Mouse (Mus musculus) heart, embryonic 15.5 days (tissue): ENCODE measurements around the gene Bglap. TPM values are rescaled to one million over a fixed set of nuclear protein-coding genes. Genes with fewer than 3 reads are reported as not detected.

Experiments
- ATAC-seq: fragments of 200-750 bp; cut with Nextera tagmentation; replicated peaks from 2 replicates; pipeline ENCODE4 v1.8.0; 2017; ENCODE audit warnings: low read depth, moderate TSS enrichment; ENCODE audit not compliant: insufficient number of reproducible peaks, insufficient read depth, low FRiP score
- H3K27ac ChIP-seq: fragments of 300-500 bp; sonication (generic); 2 replicates; pipeline ENCODE4 v1.5.1; 2015; ENCODE audit warnings: mild to moderate bottlenecking, inconsistent platforms
- H3K27me3 ChIP-seq: fragments of 300-500 bp; sonication (generic); 2 replicates; pipeline ENCODE4 v1.6.1; 2015; ENCODE audit warnings: inconsistent platforms
- H3K36me3 ChIP-seq: fragments of 300-500 bp; sonication (generic); 2 replicates; pipeline ENCODE4 v1.6.1; 2015; ENCODE audit warnings: mild to moderate bottlenecking, inconsistent platforms
- H3K4me1 ChIP-seq: fragments of 300-500 bp; sonication (generic); replicated peaks from 2 replicates; pipeline ENCODE4 v1.6.1; 2015; ENCODE audit warnings: inconsistent platforms
- H3K4me2 ChIP-seq: fragments of 300-500 bp; sonication (generic); 2 replicates; pipeline ENCODE4 v1.6.1; 2015; ENCODE audit warnings: inconsistent platforms, mild to moderate bottlenecking, moderate library complexity
- H3K4me3 ChIP-seq: fragments of 300-500 bp; sonication (generic); 2 replicates; pipeline ENCODE4 v1.5.1; 2015; ENCODE audit warnings: mild to moderate bottlenecking, inconsistent platforms
- H3K9ac ChIP-seq: fragments of 300-500 bp; sonication (generic); 2 replicates; pipeline ENCODE4 v1.6.1; 2015; ENCODE audit warnings: mild to moderate bottlenecking, inconsistent platforms
- H3K9me3 ChIP-seq: fragments of 300-500 bp; sonication (generic); replicated peaks from 2 replicates; pipeline ENCODE4 v1.6.1; 2016; ENCODE audit warnings: inconsistent platforms
- WGBS: fragments of 180-500 bp; shearing (Covaris S2); methylation state at CpG from one replicate; pipeline ENCODE4 v1.1.7; 2015; ENCODE audit warnings: mixed read lengths; 5-methylcytosine and 5-hydroxymethylcytosine counted together
- polyA plus RNA-seq: library from polyadenylated mRNA; unstranded; fragments of >200 nt; fragmentation: Nextera tagmentation; extraction: Ambion mirVana; gene quantifications from 2 replicates; pipeline ENCODE4 v1.2.1, GENCODE M21; 2015

Bglap gene
- polyA plus RNA-seq, 1 experiment from 2014 or later: not detected

DNA sequence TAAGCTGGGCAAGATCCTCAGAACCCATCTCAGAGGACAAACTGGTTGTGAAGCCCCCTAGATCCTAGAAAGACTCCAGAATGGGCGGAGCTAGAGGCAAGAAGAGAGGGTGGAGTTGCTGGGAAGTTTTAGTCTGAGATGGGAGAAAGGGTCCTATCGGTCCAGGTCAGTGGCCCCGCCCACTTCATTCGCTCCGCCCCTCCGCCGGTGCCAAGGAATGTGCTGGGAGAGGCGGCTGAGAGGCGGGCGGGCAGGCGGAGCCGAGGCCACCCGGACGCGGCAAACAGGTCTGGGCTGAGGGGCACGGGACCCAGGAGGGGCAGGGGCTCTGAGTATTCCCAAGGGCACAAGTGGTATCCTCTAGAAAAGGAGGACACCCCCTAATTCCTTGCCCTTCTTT, 19.9 kb downstream of the Bglap start, which contains the start of gene Paqr6:
Gene Paqr6 (plus strand): TSS at position 248 of the 400 bp plus-strand sequence.
- no peak within 1 kb of the TSS for H3K9ac ChIP-seq
- ATAC-seq: peak; percentile 39; the same call in 1 of the 2 replicates
- H3K4me1 ChIP-seq: peaks cover 47% of the 10 kb centered on the region

DNA sequence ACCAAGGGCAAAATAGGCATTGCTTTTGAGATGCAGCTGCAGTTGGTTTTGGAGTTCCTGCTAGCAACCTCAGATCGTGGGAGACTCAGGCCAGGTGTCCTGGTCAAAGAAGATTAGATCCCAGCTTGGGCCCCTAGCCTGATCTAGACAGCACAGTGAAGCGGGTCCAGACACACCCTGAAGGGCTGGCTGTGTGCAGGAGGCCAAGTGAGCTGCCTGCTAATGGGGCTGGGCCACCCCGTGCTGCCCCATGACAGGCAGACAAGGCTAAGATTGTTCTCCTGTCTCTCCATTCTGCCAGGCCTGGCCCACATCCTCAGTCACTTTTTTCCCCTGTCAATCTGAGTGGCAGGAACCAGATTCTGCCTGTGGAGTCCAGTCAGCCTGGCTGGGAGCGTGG, 20.6 kb downstream of the Bglap start:
- WGBS: 35% methylated on average over 4 of the region's 4 CpGs
- no peak overlapping the region for H3K4me3 ChIP-seq

More for the DNA sequence above, 19.9 kb downstream of the Bglap start, which contains the start of gene Paqr6:
- H3K27ac ChIP-seq: peak within 1 kb of the TSS; percentile 20; the same call in 1 of the 2 replicates
- 4% methylated on average over 16 of the region's 16 CpGs for WGBS
- H3K36me3 ChIP-seq: peaks cover 30% of the 10 kb centered on the region
- H3K27me3 ChIP-seq: peaks cover 23% of the 10 kb centered on the region
- H3K4me3 ChIP-seq: peak within 1 kb of the TSS; percentile 32
- H3K4me2 ChIP-seq: peak within 1 kb of the TSS; percentile 59
- no peaks in the 10 kb centered on the region for H3K9me3 ChIP-seq

GRCm38 (mm10) chr3:88361612-88362313, 22.5 kb downstream of the Bglap start:
- Histone ChIP-seq H3K9ac (no peak overlapping the region), H3K4me2 (no peak overlapping the region), H3K27ac (no peak overlapping the region), H3K36me3 (peaks cover 55% of the 10 kb centered on the region), H3K4me3 (no peak overlapping the region), H3K9me3 (no peaks in the 10 kb centered on the region), H3K27me3 (peaks cover 23% of the 10 kb centered on the region), H3K4me1 (peaks cover 49% of the 10 kb centered on the region)
- ATAC-seq: no peak; the same call in 1 of the 2 replicates
- WGBS: 89% methylated on average over 2 of the region's 2 CpGs

More for the DNA sequence above, 20.6 kb downstream of the Bglap start:
- H3K27ac ChIP-seq: peak overlapping the region; percentile 20; the same call in 1 of the 2 replicates
- H3K4me2 ChIP-seq: no peak overlapping the region
- peaks cover 52% of the 10 kb centered on the region for H3K4me1 ChIP-seq
- peaks cover 36% of the 10 kb centered on the region for H3K36me3 ChIP-seq
- H3K9ac ChIP-seq: no peak overlapping the region
- no peaks in the 10 kb centered on the region for H3K9me3 ChIP-seq
- no peak for ATAC-seq
- H3K27me3 ChIP-seq: peaks cover 23% of the 10 kb centered on the region

GRCm38 (mm10) chr3:88361096-88361495, 23.2 kb downstream of the Bglap start:
- 69% methylated on average over 6 of the region's 6 CpGs for WGBS
- H3K4me1 ChIP-seq: peaks cover 49% of the 10 kb centered on the region
- ATAC-seq: no peak

GRCm38 (mm10) chr3:88359989-88360388, 24.3 kb downstream of the Bglap start:
- WGBS: 68% methylated on average over 3 of the region's 3 CpGs
- Histone ChIP-seq H3K9me3 (no peaks in the 10 kb centered on the region), H3K4me2 (no peak overlapping the region), H3K4me3 (no peak overlapping the region), H3K4me1 (peaks cover 47% of the 10 kb centered on the region), H3K9ac (peak overlapping the region; percentile 28; the same call in 1 of the 2 replicates), H3K27me3 (peaks cover 8% of the 10 kb centered on the region), H3K36me3 (peaks cover 73% of the 10 kb centered on the region), H3K27ac (peak overlapping the region; percentile 56)
- ATAC-seq: no peak

More at GRCm38 (mm10) chr3:88361096-88361495, 23.2 kb downstream of the Bglap start:
- H3K27ac ChIP-seq: 0 out of 2 replicates have a peak overlapping the region, but pooled peaks have one; percentile 56
- H3K9ac ChIP-seq: no peak overlapping the region
- H3K9me3 ChIP-seq: no peaks in the 10 kb centered on the region
- H3K4me2 ChIP-seq: no peak overlapping the region
- H3K4me3 ChIP-seq: no peak overlapping the region
- H3K27me3 ChIP-seq: peaks cover 19% of the 10 kb centered on the region
- peaks cover 62% of the 10 kb centered on the region for H3K36me3 ChIP-seq

DNA sequence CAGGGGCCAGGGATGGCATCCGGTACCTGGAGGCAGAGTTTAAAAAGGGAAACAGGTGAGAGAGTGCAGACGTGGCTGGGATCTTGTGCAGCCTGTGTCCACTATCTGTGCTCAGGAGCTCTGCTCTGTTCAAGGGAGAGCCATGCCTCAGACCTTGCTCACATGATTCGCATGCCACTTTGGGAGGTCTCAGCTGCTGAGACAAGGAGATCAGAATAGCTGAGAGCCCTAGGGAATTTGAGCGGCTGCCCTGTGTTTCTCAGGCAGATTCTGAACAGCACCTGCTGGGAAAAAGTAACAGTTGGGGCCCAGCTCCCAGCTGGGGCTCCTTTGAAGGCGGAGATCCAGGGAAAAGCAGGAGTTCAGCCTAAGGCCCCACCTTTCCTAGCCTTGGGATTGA, 24.7 kb downstream of the Bglap start:
- Histone ChIP-seq H3K27ac (peak overlapping the region; percentile 56), H3K4me2 (no peak overlapping the region), H3K4me3 (no peak overlapping the region), H3K9ac (peak overlapping the region; percentile 14; the same call in 1 of the 2 replicates), H3K27me3 (peaks cover 3% of the 10 kb centered on the region), H3K36me3 (peaks cover 77% of the 10 kb centered on the region), H3K9me3 (no peaks in the 10 kb centered on the region), H3K4me1 (peaks cover 43% of the 10 kb centered on the region)
- ATAC-seq: no peak
- WGBS: 46% methylated on average over 5 of the region's 5 CpGs

- Histone ChIP-seq H3K4me2 (no peak overlapping the region), H3K9me3 (no peaks in the 10 kb centered on the region), H3K36me3 (peaks cover 100% of the 10 kb centered on the region), H3K9ac (no peak overlapping the region), H3K4me3 (no peak overlapping the region), H3K27me3 (no peaks in the 10 kb centered on the region), H3K27ac (no peak overlapping the region), H3K4me1 (peaks cover 10% of the 10 kb centered on the region; the same call in 1 of the 2 replicates)
- ATAC-seq: no peak
- 89% methylated on average over 8 of the region's 8 CpGs for WGBS
Measured at GRCm38 (mm10) chr3:88354396-88355165, 29.7 kb downstream of the Bglap start.

GRCm38 (mm10) chr3:88352907-88353306, 31.4 kb downstream of the Bglap start:
- H3K36me3 ChIP-seq: peaks cover 99% of the 10 kb centered on the region
- H3K4me2 ChIP-seq: no peak overlapping the region
- no peak overlapping the region for H3K27ac ChIP-seq
- H3K27me3 ChIP-seq: no peaks in the 10 kb centered on the region
- no peaks in the 10 kb centered on the region for H3K9me3 ChIP-seq
- WGBS: 86% methylated on average over 9 of the region's 9 CpGs
- no peak overlapping the region for H3K4me3 ChIP-seq
- H3K4me1 ChIP-seq: no peaks in the 10 kb centered on the region
- H3K9ac ChIP-seq: no peak overlapping the region
- no peak for ATAC-seq

DNA sequence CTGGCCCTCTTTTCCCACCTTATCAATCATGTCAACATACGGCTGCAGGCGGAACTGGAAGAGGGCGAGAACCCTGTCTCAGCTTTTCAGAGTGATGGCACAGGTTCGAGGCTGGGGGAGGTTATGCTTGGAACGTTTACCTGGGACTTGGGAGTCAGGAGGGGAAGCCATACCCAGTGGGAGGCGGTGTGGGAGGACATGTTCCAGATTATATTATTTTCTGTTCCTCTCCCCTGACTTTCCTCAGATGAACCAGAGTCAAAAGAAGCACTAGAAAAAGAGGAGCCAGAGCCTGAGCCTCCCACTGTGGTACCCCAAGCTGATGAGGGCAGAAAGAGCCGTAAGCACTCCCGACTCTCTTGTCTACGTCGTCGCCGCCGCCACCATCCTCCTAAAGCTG, 33.5 kb downstream of the Bglap start:
- Histone ChIP-seq H3K4me2 (no peak overlapping the region), H3K9ac (no peak overlapping the region), H3K4me1 (no peaks in the 10 kb centered on the region), H3K9me3 (no peaks in the 10 kb centered on the region), H3K4me3 (no peak overlapping the region), H3K36me3 (peaks cover 99% of the 10 kb centered on the region), H3K27ac (no peak overlapping the region), H3K27me3 (no peaks in the 10 kb centered on the region)
- 71% methylated on average over 13 of the region's 13 CpGs for WGBS
- ATAC-seq: no peak

- peaks cover 35% of the 10 kb centered on the region for H3K4me1 ChIP-seq
- 60% methylated on average over 3 of the region's 3 CpGs for WGBS
- peaks cover 27% of the 10 kb centered on the region for H3K36me3 ChIP-seq
- H3K9me3 ChIP-seq: no peaks in the 10 kb centered on the region
- H3K4me2 ChIP-seq: no peak overlapping the region
- H3K9ac ChIP-seq: no peak overlapping the region
- H3K27ac ChIP-seq: no peak overlapping the region
- no peak for ATAC-seq
- H3K27me3 ChIP-seq: no peaks in the 10 kb centered on the region
- H3K4me3 ChIP-seq: no peak overlapping the region
Measured at GRCm38 (mm10) chr3:88339006-88339405, 45.3 kb downstream of the Bglap start.

GRCm38 (mm10) chr3:88338316-88338715, 45.9 kb downstream of the Bglap start:
- no peak overlapping the region for H3K4me2 ChIP-seq
- H3K4me3 ChIP-seq: no peak overlapping the region

More at GRCm38 (mm10) chr3:88338316-88338715, 45.9 kb downstream of the Bglap start:
- H3K36me3 ChIP-seq: peaks cover 20% of the 10 kb centered on the region
- H3K4me1 ChIP-seq: peaks cover 35% of the 10 kb centered on the region
- no peaks in the 10 kb centered on the region for H3K27me3 ChIP-seq
- no peaks in the 10 kb centered on the region for H3K9me3 ChIP-seq
- H3K27ac ChIP-seq: no peak overlapping the region
- no peak overlapping the region for H3K9ac ChIP-seq
- WGBS: 76% methylated on average over 7 of the region's 7 CpGs
- ATAC-seq: no peak
